Comparison of ENCODE assay signal across 9 mouse cellular contexts in the genomic region with DNA sequence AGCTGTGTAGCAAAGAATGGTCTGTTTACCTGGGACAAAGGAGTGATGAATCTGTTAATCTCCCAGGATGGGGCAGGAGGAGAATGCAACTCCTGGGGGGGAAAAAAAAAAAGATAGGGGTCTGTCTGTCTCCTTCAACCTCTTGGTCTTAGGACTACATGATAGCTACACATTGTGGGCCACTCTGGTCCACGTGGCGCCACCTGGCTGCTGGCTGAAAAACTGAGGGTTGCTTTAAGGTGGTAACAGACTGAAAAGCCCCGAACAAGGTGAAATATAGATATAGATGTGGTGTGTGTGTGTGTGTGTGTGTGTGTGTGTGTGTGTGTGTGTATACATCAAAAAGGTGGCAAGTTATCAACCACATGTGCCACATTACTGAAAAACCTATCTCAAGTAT.
DNase-seq lines count a peak whose midpoint lies in the region; ATAC-seq and TF ChIP-seq lines count a peak whose summit lies in the region.
"Had no signal": no experiment of that assay in that cellular context is flagged by ENCODE, and none has a peak within 500 bp of the region (broad histone marks: within the 10 kb centered on the region; RNA-seq: fewer than 3 reads in every experiment).

No protein-coding gene starts in this region.

- TF ChIP-seq EP300 in liver, embryonic 14.5 days (IDR thresholded peaks at IDR 0.05; ENCODE audit: low read depth), result no peak

- H3K9me3 ChIP-seq in liver, embryonic 14.5 days (ENCODE audit: control insufficient read depth, low read length), result no peaks in the 10 kb centered on the region
- no peaks in the 10 kb centered on the region for H3K9me3 ChIP-seq in forebrain, embryonic 10.5 days
- H3K9me3 ChIP-seq: lung, embryonic 15.5 days had no signal

- H3K4me1 ChIP-seq in lung, adult 2 months (ENCODE audit: control insufficient read depth, insufficient read depth, low read length), result no peaks in the 10 kb centered on the region; the same call in 1 of the 2 replicates
- no peaks in the 10 kb centered on the region for H3K4me1 ChIP-seq in liver, embryonic 14.5 days (replicated peaks; ENCODE audit: control insufficient read depth in 2 of 2, insufficient read depth in 2 of 2, low read length in 1 of 2)
- H3K4me1 ChIP-seq in forebrain, embryonic 10.5 days, result no peaks in the 10 kb centered on the region
- H3K4me1 ChIP-seq: lung, embryonic 15.5 days had no signal

- in situ Hi-C loops in Patski (cut with MboI; ENCODE audit: low pct_unique_long_range_greater_than_20kb), result loop anchor here (25.0 kb wide), 1 partner anchor 658 kb away; no protein-coding TSS in a partner anchor

- no peak for TF ChIP-seq POLR2A in lung, adult 2 months (IDR thresholded peaks at IDR 0.05; ENCODE audit: borderline replicate concordance, extremely low read depth, low read depth, low read length)

- no peak overlapping the region for H3K4me3 ChIP-seq in lung, adult 2 months (replicated peaks; ENCODE audit: extremely low read depth, low read depth, low read length)
- no peak overlapping the region for H3K4me3 ChIP-seq in liver, embryonic 14.5 days (ENCODE audit: insufficient read depth in 1 of 2, low read depth in 2 of 2, low read length in 2 of 2)
- H3K4me3 ChIP-seq in forebrain, embryonic 10.5 days, result no peak overlapping the region
- H3K4me3 ChIP-seq: lung, embryonic 15.5 days had no signal

- POLR2A ChIA-PET in Patski (lab: Charles Lee), result no interaction called here

- no peaks in the 10 kb centered on the region for H3K36me3 ChIP-seq in liver, embryonic 14.5 days (replicated peaks; ENCODE audit: control insufficient read depth, insufficient read depth, low read depth)
- no peaks in the 10 kb centered on the region for H3K36me3 ChIP-seq in forebrain, embryonic 10.5 days (replicated peaks)
- H3K36me3 ChIP-seq: lung, embryonic 15.5 days had no signal

- DNase-seq in frontal cortex, postnatal 10 days (ENCODE audit: low spot score in 2 of 2), result no peak
- peak; percentile 24 for DNase-seq in lung, adult 2 months
- no peak for DNase-seq in lung, adult 18-20 months
- no peak for DNase-seq in Patski (ENCODE audit: low read depth, low spot score)
- DNase-seq in liver, embryonic 14.5 days (ENCODE audit: low read depth in 3 of 3, low spot score in 3 of 3), result no peak
- no peak for DNase-seq in forebrain, embryonic 10.5 days (ENCODE audit: extremely low spot score, low spot score)
- DNase-seq in left cerebral cortex, adult 9 months (ENCODE audit: low spot score in 2 of 2), result no peak

- ATAC-seq in frontal cortex, adult (ENCODE audit: low TSS enrichment), result 0 out of 2 replicates have a peak, but pooled peaks have one; percentile 50
- no peak for ATAC-seq in Patski
- no peak for ATAC-seq in liver, embryonic 14.5 days (ENCODE audit: insufficient read depth)

- TF ChIP-seq CTCF in lung, adult 2 months (IDR thresholded peaks at IDR 0.05; ENCODE audit: insufficient read depth, low read length), result peak; percentile 57
- peak; percentile 64 for TF ChIP-seq CTCF in Patski (IDR thresholded peaks at IDR 0.05)
- peak; percentile 65 for TF ChIP-seq CTCF in liver, embryonic 14.5 days (IDR thresholded peaks at IDR 0.05; ENCODE audit: low read depth)

- no peak overlapping the region for H3K27ac ChIP-seq in liver, embryonic 14.5 days
- no peak overlapping the region for H3K27ac ChIP-seq in forebrain, embryonic 10.5 days
- H3K27ac ChIP-seq: lung, embryonic 15.5 days had no signal

- H3K4me2 ChIP-seq in liver, embryonic 14.5 days (ENCODE audit: low read depth), result no peak overlapping the region
- H3K4me2 ChIP-seq: lung, embryonic 15.5 days had no signal

- WGBS in lung, adult 2 months, result 40% methylated on average over 3 of the region's 3 CpGs
- 13% methylated on average over 3 of the region's 3 CpGs for WGBS in liver, embryonic 14.5 days (ENCODE audit: insufficient replicate concordance)
- WGBS in forebrain, embryonic 10.5 days, result 51% methylated on average over 3 of the region's 3 CpGs

- CTCF ChIA-PET in Patski (lab: Charles Lee), result interaction anchor here (1.2 kb wide), 1 partner anchor 268 kb away, joined by 4 read pairs; no protein-coding TSS in a partner anchor

- no peak overlapping the region for H3K9ac ChIP-seq in liver, embryonic 14.5 days (replicated peaks)
- H3K9ac ChIP-seq: lung, embryonic 15.5 days had no signal

- H3K27me3 ChIP-seq in Patski, result no peaks in the 10 kb centered on the region
- H3K27me3 ChIP-seq in liver, embryonic 14.5 days (ENCODE audit: control insufficient read depth, insufficient read depth, low read length), result no peaks in the 10 kb centered on the region
- no peaks in the 10 kb centered on the region for H3K27me3 ChIP-seq in forebrain, embryonic 10.5 days (ENCODE audit: poor library complexity, severe bottlenecking)
- H3K27me3 ChIP-seq: lung, embryonic 15.5 days had no signal
